Mouse (Mus musculus): Measurements from ENCODE around the gene Rtn2. TPM values are rescaled to one million over a fixed set of nuclear protein-coding genes. Genes with fewer than 3 reads are reported as not detected.

Gene Rtn2
- total RNA-seq, 2 experiments from 2014 or later = 106 to 122 TPM

- DNase-seq = peak; percentile 97 to 99
- intact Hi-C loops (cut with DNase I) = loop anchor here (5.0 kb wide), 1 partner anchor 67 kb away; no protein-coding TSS in a partner anchor
These were observed 13.2 kb downstream of the Rtn2 start for GRCm38 (mm10) chr7:19295503-19296185.

- no peak for DNase-seq
- intact Hi-C loops (cut with DNase I) = loop anchor here (5.0 kb wide), 1 partner anchor 65 kb away; no protein-coding TSS in a partner anchor
These were observed 14.6 kb downstream of the Rtn2 start for GRCm38 (mm10) chr7:19297034-19297433.

- DNase-seq = no peak
- intact Hi-C loops (cut with DNase I) = loop anchor here (5.0 kb wide), 1 partner anchor 65 kb away; no protein-coding TSS in a partner anchor
These were observed 15.4 kb downstream of the Rtn2 start for GRCm38 (mm10) chr7:19297794-19298193.

GRCm38 (mm10) chr7:19299194-19299593 is 16.8 kb downstream of the Rtn2 start:
- DNase-seq = peak; percentile 54 to 72
- intact Hi-C loops (cut with DNase I) = loop anchor here (5.0 kb wide), 1 partner anchor 63 kb away; no protein-coding TSS in a partner anchor

- DNase-seq = peak; percentile 81 to 89
- intact Hi-C loops (cut with DNase I) = loop anchor here (1.0 to 2.0 kb wide), 2 partner anchors 43 to 122 kb away; no protein-coding TSS in a partner anchor
These were observed 18.3 kb downstream of the Rtn2 start for GRCm38 (mm10) chr7:19300501-19301421.

- no peak for DNase-seq
- intact Hi-C loops (cut with DNase I) = loop anchor here (2.0 kb wide), 1 partner anchor 123 kb away; no protein-coding TSS in a partner anchor
These were observed 19.2 kb downstream of the Rtn2 start for GRCm38 (mm10) chr7:19301461-19302263.

- DNase-seq = no peak
- intact Hi-C loops (cut with DNase I) = no loop called here
These were observed 20.0 kb downstream of the Rtn2 start for GRCm38 (mm10) chr7:19302264-19303045.

GRCm38 (mm10) chr7:19303046-19303305 is 20.6 kb downstream of the Rtn2 start:
- DNase-seq = no peak
- intact Hi-C loops (cut with DNase I) = no loop called here

GRCm38 (mm10) chr7:19303770-19304169 is 21.3 kb downstream of the Rtn2 start:
- peak; percentile 85 to 89 for DNase-seq
- intact Hi-C loops (cut with DNase I) = no loop called here

- no peak for DNase-seq
- intact Hi-C loops (cut with DNase I) = no loop called here
These were observed 22.3 kb downstream of the Rtn2 start for GRCm38 (mm10) chr7:19304501-19305412.

- DNase-seq = no peak
- intact Hi-C loops (cut with DNase I) = no loop called here
These were observed 22.9 kb downstream of the Rtn2 start for GRCm38 (mm10) chr7:19305413-19305735.

GRCm38 (mm10) chr7:19305796-19306765 is 23.7 kb downstream of the Rtn2 start:
- no peak for DNase-seq
- intact Hi-C loops (cut with DNase I) = no loop called here

- DNase-seq = no peak
- intact Hi-C loops (cut with DNase I) = no loop called here
These were observed 24.7 kb downstream of the Rtn2 start for GRCm38 (mm10) chr7:19306819-19307738.

- intact Hi-C loops (cut with DNase I) = no loop called here
- peak; percentile 72 to 82 for DNase-seq
These were observed 25.5 kb downstream of the Rtn2 start for GRCm38 (mm10) chr7:19307739-19308453.

GRCm38 (mm10) chr7:19308454-19309277 is 26.2 kb downstream of the Rtn2 start:
- DNase-seq = peak; percentile 96 to 98
- intact Hi-C loops (cut with DNase I) = no loop called here

Data from heart, postnatal 14 days (tissue).